Mouse (Mus musculus) testis, adult 2 months (tissue): ENCODE data around the gene Rfx7. TPM values are rescaled to one million over a fixed set of nuclear protein-coding genes. Genes with fewer than 3 reads are reported as not detected.

ENCODE experiments used
- H3K27ac ChIP-seq: fragments of 200-500 bp; 2 replicates; pipeline ENCODE4 v1.5.1; 2012; ENCODE audit warnings: low read depth, low read length; ENCODE audit not compliant: control insufficient read depth, insufficient read depth
- H3K27me3 ChIP-seq: fragments of 200-500 bp; 2 replicates; pipeline ENCODE4 v1.6.1; 2012; ENCODE audit warnings: mild to moderate bottlenecking, low read length, moderate library complexity; ENCODE audit not compliant: control insufficient read depth, insufficient read depth
- H3K36me3 ChIP-seq: fragments of 200-500 bp; 2 replicates; pipeline ENCODE4 v1.6.1; 2012; ENCODE audit warnings: mild to moderate bottlenecking, low read length; ENCODE audit not compliant: control insufficient read depth, insufficient read depth
- H3K4me1 ChIP-seq: fragments of 200-500 bp; 2 replicates; pipeline ENCODE4 v1.6.1; 2012; ENCODE audit warnings: low read length; ENCODE audit not compliant: control insufficient read depth, insufficient read depth
- H3K4me3 ChIP-seq: fragments of 200-500 bp; 2 replicates; pipeline ENCODE4 v1.5.1; 2012; ENCODE audit warnings: low read depth, mild to moderate bottlenecking, low read length, moderate library complexity, mixed read lengths; ENCODE audit not compliant: control insufficient read depth
- CTCF ChIP-seq: fragments of 200-500 bp; IDR thresholded peaks from 2 replicates; pipeline ENCODE4 v1.5.1; 2012; ENCODE audit warnings: low read depth, mild to moderate bottlenecking, inconsistent platforms, low read length, moderate library complexity; ENCODE audit not compliant: control insufficient read depth, insufficient read depth, insufficient replicate concordance
- POLR2A ChIP-seq: fragments of 200-500 bp; IDR thresholded peaks from 2 replicates; pipeline ENCODE4 v1.6.1; 2012; ENCODE audit warnings: low read depth, mild to moderate bottlenecking, inconsistent platforms, low read length, moderate library complexity; ENCODE audit not compliant: control insufficient read depth
- polyA plus RNA-seq: library from polyadenylated mRNA; depleted of rRNA; stranded (reverse); fragments of >200 nt; gene quantifications from 2 replicates; pipeline ENCODE4 v1.2.3, GENCODE M21; 2012

The Rfx7 gene
- polyA plus RNA-seq, 1 experiment: 6.4 TPM

DNA sequence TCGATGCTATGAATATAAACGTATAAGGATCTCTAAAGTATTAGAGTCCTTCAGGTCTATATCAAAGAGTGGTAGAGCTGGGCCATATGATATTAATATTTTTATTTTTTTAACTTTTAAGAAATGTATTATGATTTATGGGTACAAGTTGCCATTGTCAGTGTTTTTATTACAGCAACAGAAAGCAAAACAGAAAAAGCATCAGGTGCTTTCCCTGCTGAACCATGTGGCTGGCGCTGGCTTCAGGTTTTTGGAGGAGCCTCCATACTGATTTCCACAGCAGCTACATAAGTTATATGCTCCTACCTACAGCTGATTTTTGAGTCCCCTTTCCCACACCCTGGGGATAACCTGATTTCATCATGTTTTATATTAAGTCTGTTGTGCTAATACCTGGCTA lies 68.1 kb downstream of the Rfx7 start:
- Histone ChIP-seq H3K4me1 (no peaks in the 10 kb centered on the region), H3K4me3 (no peak overlapping the region), H3K36me3 (no peaks in the 10 kb centered on the region), H3K27ac (no peak overlapping the region), H3K27me3 (no peaks in the 10 kb centered on the region)
- TF ChIP-seq POLR2A (no peak), CTCF (no peak)

DNA sequence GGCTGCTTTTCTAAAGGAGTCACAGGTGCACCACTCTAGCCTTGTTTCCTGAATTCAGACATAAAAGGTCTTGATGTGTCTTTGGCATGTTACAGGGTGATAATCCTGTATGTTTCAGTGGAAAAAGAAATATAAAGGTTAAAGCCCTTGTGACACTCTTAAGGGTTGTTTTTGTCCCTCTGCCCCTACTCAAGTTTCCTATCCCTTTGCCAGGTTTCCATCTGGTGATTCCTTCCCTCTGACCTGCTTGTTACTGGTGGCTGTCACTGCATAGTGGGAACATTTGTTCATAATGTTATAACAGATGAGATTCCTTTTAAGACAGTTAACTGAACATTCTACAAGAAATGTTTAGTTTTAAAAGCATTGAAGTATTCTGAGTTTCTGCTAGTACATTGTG lies 77.7 kb downstream of the Rfx7 start:
- TF ChIP-seq POLR2A: no peak
- no peak for TF ChIP-seq CTCF
- no peaks in the 10 kb centered on the region for H3K27me3 ChIP-seq
- H3K36me3 ChIP-seq: peaks cover 3% of the 10 kb centered on the region; the same call in 1 of the 2 replicates
- no peaks in the 10 kb centered on the region for H3K4me1 ChIP-seq
- no peak overlapping the region for H3K4me3 ChIP-seq
- no peak overlapping the region for H3K27ac ChIP-seq

GRCm38 (mm10) chr9:72613884-72614283 lies 81.8 kb downstream of the Rfx7 start:
- no peak overlapping the region for H3K4me3 ChIP-seq

GRCm38 (mm10) chr9:72614786-72615480 lies 82.9 kb downstream of the Rfx7 start:
- Histone ChIP-seq H3K36me3 (peaks cover 10% of the 10 kb centered on the region), H3K4me1 (no peaks in the 10 kb centered on the region), H3K4me3 (no peak overlapping the region), H3K27me3 (no peaks in the 10 kb centered on the region), H3K27ac (no peak overlapping the region)
- TF ChIP-seq CTCF: no peak
- TF ChIP-seq POLR2A: no peak

More at GRCm38 (mm10) chr9:72613884-72614283, 81.8 kb downstream of the Rfx7 start:
- Histone ChIP-seq H3K27ac (no peak overlapping the region), H3K4me1 (no peaks in the 10 kb centered on the region), H3K27me3 (no peaks in the 10 kb centered on the region), H3K36me3 (peaks cover 10% of the 10 kb centered on the region)
- TF ChIP-seq CTCF: no peak
- TF ChIP-seq POLR2A: no peak

DNA sequence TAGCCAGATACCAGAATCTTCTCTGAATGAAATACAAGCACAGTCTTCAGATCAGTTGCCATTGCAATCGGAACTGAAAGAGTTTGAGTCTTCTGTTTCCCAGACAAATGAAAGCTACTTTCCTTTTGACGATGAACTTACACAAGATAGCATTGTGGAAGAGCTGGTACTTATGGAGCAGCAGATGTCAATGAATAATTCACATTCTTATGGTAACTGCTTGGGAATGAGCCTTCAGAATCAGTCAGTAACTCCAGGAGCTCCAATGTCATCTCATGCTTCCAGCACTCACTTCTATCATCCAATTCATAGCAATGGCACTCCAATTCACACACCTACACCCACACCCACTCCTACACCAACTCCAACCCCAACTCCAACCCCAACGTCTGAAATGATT lies 86.0 kb downstream of the Rfx7 start:
- H3K27ac ChIP-seq: no peak overlapping the region
- no peak overlapping the region for H3K4me3 ChIP-seq
- no peaks in the 10 kb centered on the region for H3K27me3 ChIP-seq
- TF ChIP-seq POLR2A (no peak), CTCF (no peak)
- no peaks in the 10 kb centered on the region for H3K4me1 ChIP-seq
- peaks cover 8% of the 10 kb centered on the region for H3K36me3 ChIP-seq

- Histone ChIP-seq H3K27me3 (no peaks in the 10 kb centered on the region), H3K4me1 (no peaks in the 10 kb centered on the region), H3K36me3 (peaks cover 2% of the 10 kb centered on the region; the same call in 1 of the 2 replicates), H3K4me3 (no peak overlapping the region), H3K27ac (no peak overlapping the region)
- no peak for TF ChIP-seq POLR2A
- no peak for TF ChIP-seq CTCF
Measured at GRCm38 (mm10) chr9:72623605-72624004, 91.6 kb downstream of the Rfx7 start.

- TF ChIP-seq POLR2A (no peak), CTCF (no peak)
- Histone ChIP-seq H3K36me3 (no peaks in the 10 kb centered on the region), H3K27ac (no peak overlapping the region)
Measured at GRCm38 (mm10) chr9:72627598-72627997, 95.6 kb downstream of the Rfx7 start.

GRCm38 (mm10) chr9:72628591-72628990 lies 96.6 kb downstream of the Rfx7 start:
- no peaks in the 10 kb centered on the region for H3K4me1 ChIP-seq
- H3K4me3 ChIP-seq: no peak overlapping the region
- TF ChIP-seq POLR2A (no peak), CTCF (no peak)
- H3K27ac ChIP-seq: no peak overlapping the region
- H3K27me3 ChIP-seq: no peaks in the 10 kb centered on the region
- H3K36me3 ChIP-seq: no peaks in the 10 kb centered on the region

More at GRCm38 (mm10) chr9:72627598-72627997, 95.6 kb downstream of the Rfx7 start:
- Histone ChIP-seq H3K4me3 (no peak overlapping the region), H3K4me1 (no peaks in the 10 kb centered on the region), H3K27me3 (no peaks in the 10 kb centered on the region)
